Mouse (Mus musculus): ENCODE measurements at regions not wholly inside any gene's neighbourhood (a gene's known extent, or its start where the extent isn't known, plus 50 kb on each side); places are given as distances from the start of the nearest gene placed in this dataset.
"Not testable (repeated sequence)": the region's sequence is repeated elsewhere in the genome, so short reads cannot be mapped to it uniquely, and the experiment has no call there.

DNA sequence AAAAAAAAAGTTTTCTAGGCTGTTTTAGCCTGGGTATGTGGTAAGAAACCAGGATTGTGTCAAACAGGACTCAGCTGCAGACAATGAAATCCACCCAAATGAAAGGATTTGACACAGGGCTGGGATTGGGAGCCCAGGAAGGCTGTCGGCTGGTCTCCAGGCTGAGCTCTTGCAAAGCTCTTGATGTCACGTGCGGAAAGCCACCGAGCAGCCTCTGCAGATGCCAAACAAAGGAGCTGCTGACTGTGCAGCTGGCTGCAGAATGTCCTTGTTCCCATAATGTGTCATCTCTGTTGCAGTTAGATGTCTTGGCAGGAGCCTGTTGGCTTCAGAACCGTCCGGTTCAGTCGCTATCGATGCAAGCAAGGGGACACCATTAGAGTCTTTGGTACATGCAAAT, 56.1 kb downstream of the Bbs10 start:
- peak; percentile 19 to 22 for DNase-seq (ENCODE audit: low spot score in 2 of 2)

DNA sequence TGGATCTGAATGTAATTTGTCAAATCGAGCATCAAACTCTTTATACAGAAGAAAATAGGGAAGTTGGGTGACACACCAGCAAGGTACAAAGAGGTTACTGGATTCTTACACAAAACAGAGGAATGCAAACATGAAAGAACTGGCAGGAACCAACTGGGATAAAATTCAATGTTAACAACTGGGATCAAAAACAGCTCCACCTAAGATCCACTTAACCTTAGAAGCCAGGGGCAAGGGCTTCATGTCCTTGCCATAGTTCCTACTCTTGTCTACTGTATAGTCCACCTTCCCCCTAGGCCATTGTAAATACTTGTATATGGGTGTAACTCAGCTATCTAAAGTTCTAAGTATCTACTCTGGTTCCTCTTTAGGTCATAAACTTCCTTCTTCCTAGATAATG, 59.9 kb downstream of the Bbs10 start:
- DNase-seq (ENCODE audit: low spot score in 2 of 2): not testable (repeated sequence)

DNA sequence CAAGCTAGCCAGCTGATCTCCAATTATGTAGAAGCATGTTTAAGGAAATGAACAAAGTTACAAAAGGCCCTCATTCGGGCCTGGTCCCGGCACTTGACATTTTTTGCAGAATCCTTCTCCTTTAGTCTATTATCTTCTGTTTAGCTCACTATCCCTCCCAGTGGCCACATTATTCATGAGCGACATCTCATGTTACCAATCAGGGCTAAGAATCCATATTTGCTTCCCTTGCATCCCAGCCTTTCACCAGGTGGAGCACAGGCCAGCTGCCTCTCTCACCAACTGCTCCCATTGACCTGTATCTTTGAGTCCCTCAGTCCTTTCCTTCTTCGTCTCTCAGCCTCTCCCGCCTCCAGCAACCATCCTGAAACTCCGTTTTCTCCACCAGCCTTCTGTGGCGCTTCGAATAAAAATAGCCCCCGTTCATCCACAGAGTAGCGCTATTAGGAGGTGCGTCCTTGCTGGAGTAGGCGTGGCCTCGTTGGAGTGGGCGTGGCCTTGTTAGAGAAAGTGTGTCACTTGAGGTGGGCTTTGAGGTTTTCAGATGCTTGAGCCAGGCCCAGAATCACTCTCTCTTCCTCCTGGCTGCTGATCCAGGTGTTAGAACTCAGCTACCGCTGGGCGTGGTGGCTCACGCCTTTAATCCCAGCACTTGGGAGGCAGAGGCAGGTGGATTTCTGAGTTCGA, 63.4 kb downstream of the Bbs10 start:
- DNase-seq (ENCODE audit: low spot score in 2 of 2): no peak

DNA sequence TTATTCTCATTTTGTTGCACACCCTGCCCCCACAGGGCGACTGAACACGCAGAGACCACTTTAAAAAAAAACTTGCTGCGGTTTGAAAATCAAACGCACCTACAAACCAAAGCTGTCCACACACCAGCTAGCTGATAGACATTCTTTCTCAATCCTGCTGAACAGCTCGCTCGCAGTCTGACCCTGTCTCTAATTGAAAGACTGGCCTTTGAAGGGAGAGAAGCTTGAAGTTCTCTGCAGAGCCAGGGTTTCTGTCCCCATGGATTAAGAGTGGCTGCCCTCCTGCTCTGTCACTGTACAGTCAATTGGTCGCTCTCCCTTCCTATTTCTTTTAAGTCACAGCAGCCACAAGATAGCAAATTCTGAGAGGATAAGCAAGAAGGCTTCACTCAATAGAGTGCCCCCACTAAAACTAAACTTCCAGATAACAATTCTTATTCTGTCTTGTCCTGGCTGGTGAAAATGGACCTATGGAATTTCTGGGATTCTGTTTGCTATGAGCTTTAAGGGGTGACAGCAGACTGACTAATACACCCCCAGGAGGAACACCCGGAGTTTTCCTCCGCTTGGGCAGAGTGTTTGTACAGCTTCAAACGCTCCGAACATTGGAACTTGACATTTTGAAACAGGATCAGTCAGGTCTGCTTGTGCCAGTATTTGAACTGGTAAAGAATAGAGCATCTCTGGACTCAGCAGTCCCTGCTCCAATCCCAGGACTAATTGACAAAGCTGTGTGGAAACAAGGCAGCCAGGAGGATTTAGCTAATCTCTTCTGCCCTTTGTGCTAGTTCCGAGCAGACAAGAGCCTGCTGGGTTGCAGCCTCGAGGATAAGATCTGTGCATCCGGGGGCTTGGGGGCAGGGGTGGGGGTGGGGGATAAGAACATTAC, 65.5 kb downstream of the Bbs10 start:
- no peak for DNase-seq (ENCODE audit: low spot score in 2 of 2)

DNA sequence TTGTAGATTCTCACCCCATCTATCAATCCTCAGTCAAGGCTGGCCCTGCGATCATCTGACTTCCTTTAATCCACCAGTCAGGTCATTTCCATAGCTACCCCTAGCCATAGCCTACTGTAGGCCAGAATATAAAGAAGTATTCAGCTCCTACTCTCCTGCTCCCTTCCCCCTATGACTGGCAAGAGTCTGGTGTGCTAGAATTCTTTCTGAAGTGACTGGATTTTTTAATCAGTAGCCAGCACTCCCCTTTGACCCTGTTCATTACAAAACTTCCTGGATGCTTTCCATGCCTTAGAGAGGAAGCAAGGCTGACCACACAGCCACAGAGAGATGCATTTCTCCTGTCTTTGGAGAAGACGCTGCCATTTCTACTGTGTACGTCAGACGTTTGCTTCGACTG, 66.5 kb downstream of the Bbs10 start:
- DNase-seq (ENCODE audit: low spot score in 2 of 2): no peak

DNA sequence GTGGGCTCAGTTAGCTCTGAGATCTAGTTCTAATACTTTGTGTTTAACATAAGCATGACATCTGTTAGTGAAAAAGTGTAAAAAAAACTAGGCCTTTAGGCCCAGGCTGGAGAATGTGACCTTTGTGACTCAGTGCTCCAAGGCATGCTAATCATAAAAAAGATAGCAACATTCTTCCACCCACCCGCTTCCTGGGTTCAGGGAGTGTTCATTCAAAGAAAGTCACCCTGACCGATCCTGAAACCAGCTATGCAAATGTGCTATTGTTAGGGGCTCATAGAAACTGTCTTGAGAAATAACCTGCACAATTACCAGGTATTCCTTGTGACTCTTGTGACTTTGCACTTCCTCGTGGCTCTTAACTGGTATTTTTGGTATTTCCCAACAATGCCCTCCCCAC, 70.6 kb downstream of the Bbs10 start:
- DNase-seq (ENCODE audit: low spot score in 2 of 2): not testable (repeated sequence)

DNA sequence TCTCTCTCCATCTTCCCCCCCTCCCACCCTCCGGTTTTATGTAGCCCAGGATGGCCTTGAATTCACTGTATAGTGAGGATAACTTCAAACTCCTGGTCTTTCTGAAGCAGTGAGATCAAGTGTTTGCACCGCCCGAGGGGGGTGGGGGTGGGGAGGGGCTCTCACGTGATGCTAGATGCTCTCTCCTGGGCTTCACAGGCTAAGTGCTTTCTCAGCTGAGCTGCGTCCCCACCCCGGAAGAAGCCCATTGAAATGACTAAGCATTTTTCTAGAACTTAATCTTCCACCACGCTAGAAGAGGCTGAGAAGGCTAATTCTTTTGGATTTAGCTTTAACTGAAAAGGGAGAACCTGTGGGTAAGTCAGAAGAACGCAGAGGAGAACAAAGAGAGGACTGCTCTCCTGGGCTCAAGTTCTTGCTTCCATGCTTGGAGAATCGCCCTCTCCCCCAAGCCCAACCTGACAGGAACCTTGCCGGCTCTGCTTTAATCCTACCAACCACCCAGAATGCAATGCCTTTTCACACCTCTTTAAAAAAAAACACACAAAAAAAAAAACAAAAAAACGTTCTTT, 79.7 kb downstream of the Bbs10 start:
- DNase-seq (ENCODE audit: low spot score in 2 of 2): no peak

DNA sequence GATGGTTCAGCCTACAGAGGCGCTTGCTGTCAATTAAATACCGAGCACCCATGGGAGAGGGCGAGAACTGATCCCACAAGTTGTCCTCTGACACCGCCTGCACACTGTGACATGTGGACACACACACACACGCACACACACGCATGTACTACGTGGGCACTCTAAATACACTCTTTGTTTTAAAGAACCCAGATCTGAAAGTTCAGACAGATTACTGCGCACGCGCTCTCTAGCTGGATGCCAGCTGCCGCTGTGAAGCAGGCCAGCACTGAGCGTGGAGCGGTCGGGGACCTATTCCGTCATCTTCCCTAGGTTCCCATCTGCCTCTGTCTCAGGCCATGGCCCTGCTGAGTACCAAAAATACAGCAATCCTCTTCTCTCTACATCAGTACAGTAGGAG, 83.2 kb downstream of the Bbs10 start:
- DNase-seq (ENCODE audit: low spot score in 2 of 2): peak; percentile 22 to 30

DNA sequence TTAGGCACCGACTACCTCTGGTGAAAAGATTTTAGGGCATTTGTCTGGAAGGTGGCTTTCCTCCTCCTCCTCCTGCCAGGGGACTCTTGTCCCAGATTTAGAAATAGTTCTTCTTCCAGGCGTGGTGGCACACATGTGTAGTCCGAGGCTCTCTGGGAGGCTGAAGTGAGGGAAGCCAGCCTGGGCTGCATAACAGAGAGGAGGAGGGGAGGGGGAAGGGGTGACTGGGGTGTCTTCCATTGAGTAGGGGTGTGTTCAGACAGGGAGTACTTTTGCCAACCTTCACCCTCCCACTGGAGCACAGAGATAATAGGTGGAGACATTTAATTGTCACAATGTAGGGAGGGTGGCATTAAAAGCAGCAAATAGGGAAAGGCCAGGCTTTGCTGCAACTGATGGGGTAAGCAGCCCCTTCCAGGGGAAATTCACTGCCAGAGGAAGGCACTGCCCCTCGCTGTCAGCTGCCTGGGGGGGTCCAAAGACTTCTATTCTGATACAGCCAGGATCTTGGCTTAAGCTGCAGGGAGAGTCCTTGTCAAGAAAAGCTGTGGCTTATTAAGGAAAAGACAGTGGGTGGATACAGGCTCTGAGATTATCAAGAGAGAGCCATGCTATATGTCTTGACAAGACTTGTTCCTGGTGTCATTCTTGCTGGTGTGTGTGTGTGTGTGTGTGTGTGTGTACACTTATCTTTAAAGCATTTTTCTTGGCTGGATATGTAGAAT, 83.9 kb downstream of the Bbs10 start:
- peak in 1 of 2 experiments; percentile 28 for DNase-seq (ENCODE audit: low spot score in 2 of 2)

DNA sequence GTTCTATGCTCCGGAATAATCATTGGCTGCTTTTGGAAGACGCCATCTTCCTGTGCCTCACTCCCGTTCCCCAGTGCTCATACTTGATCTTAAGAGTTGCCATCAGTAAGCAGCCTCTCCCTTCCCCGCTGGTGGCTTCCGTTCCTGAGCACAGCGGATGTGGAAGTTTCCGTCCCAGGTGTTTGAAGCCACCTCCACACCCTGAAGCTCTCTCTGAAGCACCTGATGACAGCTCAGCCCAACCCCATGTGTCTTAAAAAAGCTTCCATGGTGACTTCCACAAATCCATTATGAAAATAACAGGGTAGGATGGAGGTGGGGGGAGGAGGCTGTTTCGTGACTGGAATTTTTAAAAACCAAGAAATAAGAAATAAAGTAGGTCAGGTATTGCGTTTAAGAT, 87.1 kb downstream of the Bbs10 start:
- DNase-seq (ENCODE audit: low spot score in 2 of 2): no peak

DNA sequence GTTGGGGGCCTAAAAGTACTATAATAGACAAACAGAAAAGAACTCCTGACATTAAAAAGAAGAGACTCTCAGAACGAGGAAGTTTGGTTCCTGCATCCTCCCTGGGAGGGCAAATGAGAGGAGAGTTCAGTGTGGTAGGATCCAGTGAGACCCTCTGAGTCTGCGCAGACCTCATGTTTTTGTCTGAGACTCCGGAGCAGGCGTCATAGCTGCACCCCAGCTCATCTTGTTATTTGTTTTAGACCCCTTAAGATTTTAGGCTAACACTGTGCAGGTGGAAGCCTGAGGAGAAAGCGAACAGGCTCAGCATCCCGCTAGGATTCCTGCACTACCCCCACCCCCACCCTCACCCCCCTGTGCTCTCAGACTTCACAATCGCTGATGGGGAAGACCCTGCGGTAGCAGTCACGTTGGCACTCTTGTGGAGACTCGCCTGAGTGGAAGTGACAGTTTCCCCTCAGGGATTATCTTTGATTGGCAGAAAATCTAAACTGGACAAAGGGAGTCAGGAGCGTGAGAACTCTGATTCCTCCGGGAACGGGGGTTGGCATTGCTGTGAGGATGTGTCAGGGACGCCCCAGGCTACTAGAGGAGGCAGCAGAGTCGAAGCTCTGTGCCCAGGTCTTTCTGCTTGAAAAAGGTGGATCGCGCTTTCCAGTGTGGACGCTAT, 85.0 kb upstream of the Nap1l1 start:
- no peak for DNase-seq (ENCODE audit: low spot score in 2 of 2)

DNA sequence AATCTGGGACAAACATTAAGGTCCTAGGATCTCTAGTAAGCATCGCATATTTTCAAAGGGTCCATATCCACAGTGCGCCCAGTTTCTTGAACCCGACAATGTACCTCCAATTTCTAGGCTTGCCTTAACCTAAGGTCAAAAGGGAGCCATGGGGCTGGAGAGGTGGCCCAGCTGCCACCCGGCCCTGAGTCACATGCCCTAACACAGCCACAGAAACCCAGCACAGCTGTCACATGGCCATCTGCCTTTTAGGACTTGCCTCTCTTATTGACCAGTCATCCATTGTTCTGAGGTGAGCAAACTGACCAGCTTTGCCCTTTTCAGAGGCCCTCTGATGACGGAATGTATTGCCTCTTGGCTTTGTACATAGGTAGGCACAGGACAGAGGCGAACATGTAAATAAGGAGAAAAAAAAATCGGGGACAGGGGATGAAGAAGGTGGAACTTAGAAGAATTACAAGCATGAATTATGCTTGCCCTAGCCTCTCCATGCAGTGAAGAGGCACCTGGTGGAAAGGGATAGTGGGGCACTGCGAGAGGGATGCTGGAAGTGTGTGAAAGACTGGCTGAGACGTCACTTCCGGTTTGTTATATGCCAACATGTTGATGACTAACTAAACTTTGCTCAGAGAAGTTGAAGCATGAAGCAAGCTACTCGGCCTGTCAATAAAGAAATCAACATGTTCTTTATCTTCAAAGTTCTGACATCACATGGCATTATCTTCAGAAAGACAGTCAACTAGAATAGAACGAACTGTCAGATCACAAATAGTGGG, 84.3 kb upstream of the Nap1l1 start:
- DNase-seq (ENCODE audit: low spot score in 2 of 2): no peak

DNA sequence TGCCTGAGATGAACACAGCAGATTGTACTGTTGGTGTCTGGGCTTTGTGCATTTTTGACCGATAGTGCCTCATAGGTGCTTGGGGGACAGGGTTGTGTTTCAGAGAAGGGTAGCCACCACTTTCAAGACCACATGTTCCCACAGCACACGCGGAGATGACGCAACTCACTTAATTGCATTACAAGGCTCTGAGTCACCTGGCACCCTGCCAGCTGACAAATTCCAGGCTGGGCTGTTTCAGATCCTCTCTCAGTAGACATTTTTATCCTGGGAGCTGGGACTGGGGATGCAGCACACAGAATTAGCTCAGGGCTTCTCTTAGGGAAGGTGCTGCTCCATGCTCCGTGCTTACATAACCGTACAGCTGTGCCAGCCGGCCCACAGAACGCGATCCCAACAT, 83.1 kb upstream of the Nap1l1 start:
- DNase-seq (ENCODE audit: low spot score in 2 of 2): peak; percentile 76 to 77

DNA sequence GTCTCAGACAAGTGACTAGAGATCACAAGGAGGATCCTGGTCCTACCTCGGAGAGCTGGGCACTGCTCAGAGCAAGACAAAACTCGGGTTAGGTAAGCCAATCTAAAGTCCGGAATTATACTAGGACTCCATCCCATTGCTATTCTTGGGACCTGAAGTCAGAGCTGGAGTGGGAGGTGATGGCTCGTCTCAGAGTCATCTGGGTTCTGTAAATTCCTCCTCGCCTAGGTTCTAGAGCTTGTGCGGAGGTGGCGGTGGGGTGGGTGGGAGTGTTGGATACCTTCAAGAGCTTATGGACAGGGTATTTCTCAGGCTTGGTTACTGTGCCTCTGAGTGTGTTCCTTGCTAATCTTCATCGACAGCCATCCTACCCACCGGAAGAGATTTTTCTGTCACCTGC, 78.6 kb upstream of the Nap1l1 start:
- no peak for DNase-seq (ENCODE audit: low spot score in 2 of 2)

DNA sequence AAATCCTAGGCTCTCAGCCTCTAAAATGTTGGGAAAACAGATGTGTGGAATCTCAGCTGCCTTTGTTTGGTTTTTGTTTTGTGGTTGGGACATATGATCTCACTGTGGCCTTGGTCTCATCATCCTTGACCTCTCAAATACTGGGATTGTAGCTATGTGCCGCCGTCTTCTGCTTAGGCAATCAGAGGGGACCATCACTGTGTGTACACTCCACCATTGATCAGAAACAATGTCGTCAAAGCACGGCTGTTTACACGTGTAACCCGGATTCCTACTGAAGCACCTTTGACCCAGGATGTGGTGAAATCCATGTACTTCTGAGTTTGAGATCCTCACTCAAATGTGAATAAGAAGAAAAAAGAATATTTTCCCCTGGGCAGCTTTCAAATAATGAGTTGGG, 68.0 kb upstream of the Nap1l1 start:
- DNase-seq (ENCODE audit: low spot score in 2 of 2): no peak

DNA sequence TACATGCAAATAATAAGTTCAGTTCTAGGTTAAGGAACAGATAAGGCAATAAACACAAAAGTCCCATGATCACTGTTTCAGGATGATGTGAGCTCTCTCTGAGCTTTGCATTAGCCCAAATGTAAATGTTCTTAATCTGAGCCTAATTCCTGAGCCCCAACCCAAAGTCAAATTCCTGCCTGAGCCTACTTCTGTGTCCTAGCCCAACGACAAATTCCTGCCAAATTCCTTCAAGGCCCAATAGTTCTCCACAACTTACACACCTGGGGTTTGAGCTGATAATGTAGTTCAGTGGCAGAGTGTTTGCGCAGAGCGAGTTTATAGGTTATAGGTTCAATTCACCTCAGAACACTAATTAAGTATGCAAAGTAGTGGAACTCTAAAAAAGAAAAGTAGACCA, 64.1 kb upstream of the Nap1l1 start:
- DNase-seq (ENCODE audit: low spot score in 2 of 2): no peak

DNA sequence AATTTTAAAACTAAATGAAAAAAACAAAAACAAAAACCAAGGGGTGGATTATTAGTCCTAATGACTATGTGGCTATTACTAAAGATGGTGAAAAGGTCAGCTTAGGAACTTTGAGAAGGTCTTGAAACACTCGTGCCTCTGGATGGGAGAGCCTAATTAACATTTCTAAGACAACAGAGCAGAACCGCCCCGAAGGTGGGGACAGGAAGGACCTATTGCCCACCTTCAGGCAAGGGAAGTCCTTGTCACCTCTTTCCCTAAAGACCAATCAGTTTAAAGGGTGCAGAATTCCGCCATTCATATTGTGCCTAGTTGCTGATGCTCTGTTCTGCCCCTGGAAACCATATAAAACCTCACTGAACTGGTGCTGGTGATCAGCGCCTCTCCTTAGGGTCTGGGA, 63.5 kb upstream of the Nap1l1 start:
- DNase-seq (ENCODE audit: low spot score in 2 of 2): no peak

DNA sequence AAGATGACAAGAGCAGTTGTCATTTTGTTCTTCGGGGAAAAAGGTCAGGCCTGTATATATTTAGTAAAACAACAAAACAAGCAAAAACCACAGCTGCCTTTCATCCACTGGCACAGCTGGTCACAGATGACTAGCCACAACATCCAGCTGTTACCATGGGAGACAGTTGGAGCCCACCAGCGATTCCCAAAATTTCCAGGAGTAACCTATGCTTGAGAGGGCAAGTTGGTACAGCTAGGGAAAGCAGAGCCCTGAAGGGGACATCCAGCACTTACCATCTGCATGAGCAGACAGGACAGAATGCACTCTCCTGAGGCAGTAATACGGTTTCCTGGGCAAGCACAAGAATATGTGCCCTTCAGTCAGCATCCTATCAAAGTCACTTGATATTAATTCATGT, 62.9 kb upstream of the Nap1l1 start:
- DNase-seq (ENCODE audit: low spot score in 2 of 2): no peak

DNA sequence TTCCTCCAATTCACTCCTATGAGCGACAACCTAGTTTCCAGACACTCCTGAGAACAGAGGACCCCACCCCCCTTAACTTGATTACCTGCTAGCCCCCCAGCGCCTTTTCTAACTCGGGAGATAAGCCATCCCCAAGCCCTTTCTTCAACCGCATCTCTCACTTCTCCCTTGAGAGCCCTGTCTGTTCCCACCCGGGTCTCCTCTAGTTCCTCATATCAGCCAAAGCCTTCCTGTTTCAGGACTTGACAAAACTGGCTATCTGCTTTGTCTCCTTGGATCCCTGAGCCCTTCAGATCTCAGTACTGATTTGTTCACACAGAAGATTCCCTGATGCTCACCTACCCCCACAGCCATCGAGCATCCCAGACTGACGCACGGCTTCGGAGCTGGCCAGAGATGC, 61.5 kb upstream of the Nap1l1 start:
- no peak for DNase-seq (ENCODE audit: low spot score in 2 of 2)

DNA sequence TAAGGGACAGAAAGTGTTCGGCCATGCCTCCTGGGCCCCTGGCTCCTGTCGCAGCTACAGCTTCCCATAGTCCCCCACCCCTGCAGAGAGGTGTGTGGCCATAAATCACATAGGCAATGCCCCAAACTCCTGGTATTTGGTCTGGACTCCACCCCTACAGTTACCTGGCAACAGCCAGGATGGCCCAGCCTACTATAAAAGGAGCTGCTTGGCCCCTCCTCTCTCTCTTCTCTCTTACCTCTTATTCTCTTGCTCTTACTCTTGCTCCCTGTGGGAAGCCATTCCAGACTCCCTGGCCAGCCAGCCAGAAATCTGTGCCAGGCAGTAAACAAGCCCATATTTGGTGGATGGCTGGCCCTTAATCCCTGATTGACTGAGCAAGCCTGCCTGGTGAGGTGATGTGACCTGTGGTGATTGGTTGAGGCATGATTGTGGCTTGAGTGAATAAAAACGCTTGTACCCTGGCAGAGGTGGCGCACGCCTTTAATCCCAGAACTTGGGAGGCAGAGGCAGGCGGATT, 56.4 kb upstream of the Nap1l1 start:
- DNase-seq (ENCODE audit: low spot score in 2 of 2): no peak

Data from frontal cortex, postnatal 10 days (tissue).